Mouse (Mus musculus) naive thymus-derived CD4-positive, alpha-beta T cell, adult 2 months (primary cell): ENCODE data around the gene Mrnip.

Experiments used
- DNase-seq: peaks from one replicate; pipeline ENCODE4 v3.0.0-alpha.2; 2011; ENCODE audit warnings: low read depth

The Mrnip gene

GRCm38 (mm10) chr11:50203302-50203827 is 29.1 kb downstream of the Mrnip start:
- no peak for DNase-seq

- no peak for DNase-seq
These were observed 31.2 kb downstream of the Mrnip start for GRCm38 (mm10) chr11:50205434-50205833.

GRCm38 (mm10) chr11:50206037-50206436 is 31.8 kb downstream of the Mrnip start:
- DNase-seq = no peak

- no peak for DNase-seq
These were observed 33.1 kb downstream of the Mrnip start for GRCm38 (mm10) chr11:50207344-50207743.

GRCm38 (mm10) chr11:50208039-50208438 is 33.8 kb downstream of the Mrnip start:
- no peak for DNase-seq

- DNase-seq = peak; percentile 94
These were observed 35.9 kb downstream of the Mrnip start for GRCm38 (mm10) chr11:50210101-50210504.

GRCm38 (mm10) chr11:50210505-50211151 is 36.4 kb downstream of the Mrnip start, which contains the start of the genes Sqstm1 and Mgat4b:
Gene Sqstm1 (minus strand): TSS chr11:50210827.
Gene Mgat4b (plus strand): TSS chr11:50210890.
- DNase-seq = peak; percentile 89

GRCm38 (mm10) chr11:50211322-50212059 is 37.2 kb downstream of the Mrnip start:
- no peak for DNase-seq

- DNase-seq = no peak
These were observed 38.0 kb downstream of the Mrnip start for GRCm38 (mm10) chr11:50212060-50212739.

- no peak for DNase-seq
These were observed 38.9 kb downstream of the Mrnip start for GRCm38 (mm10) chr11:50212848-50213758.

- DNase-seq = no peak
These were observed 40.4 kb downstream of the Mrnip start for GRCm38 (mm10) chr11:50214631-50215030.

- DNase-seq = no peak
These were observed 41.4 kb downstream of the Mrnip start for GRCm38 (mm10) chr11:50215633-50216032.

GRCm38 (mm10) chr11:50216724-50217366 is 42.6 kb downstream of the Mrnip start:
- no peak for DNase-seq

GRCm38 (mm10) chr11:50217811-50218210 is 43.6 kb downstream of the Mrnip start:
- no peak for DNase-seq

- no peak for DNase-seq
These were observed 45.6 kb downstream of the Mrnip start for GRCm38 (mm10) chr11:50219833-50220232.

- no peak for DNase-seq
These were observed 48.5 kb downstream of the Mrnip start for GRCm38 (mm10) chr11:50222559-50223276.

GRCm38 (mm10) chr11:50223783-50224662 is 49.8 kb downstream of the Mrnip start:
- DNase-seq = peak; percentile 50

- peak; percentile 62 for DNase-seq
These were observed 50.7 kb downstream of the Mrnip start for GRCm38 (mm10) chr11:50224671-50225530.
